Mouse (Mus musculus) heart, embryonic 11.5 days (tissue): ENCODE results near the gene Tango6. TPM values are rescaled to one million over a fixed set of nuclear protein-coding genes. Genes with fewer than 3 reads are reported as not detected.

Experiments
- ATAC-seq: fragments of 200-750 bp; cut with Nextera tagmentation; replicated peaks from 2 replicates; pipeline ENCODE4 v1.8.0; 2017; ENCODE audit warnings: moderate library complexity; ENCODE audit not compliant: insufficient number of reproducible peaks, low FRiP score, low TSS enrichment
- H3K27ac ChIP-seq: fragments of 300-500 bp; sonication (generic); 2 replicates; pipeline ENCODE4 v1.5.1; 2014; ENCODE audit warnings: mild to moderate bottlenecking, low read depth, low read length
- H3K27me3 ChIP-seq: fragments of 300-500 bp; sonication (generic); 2 replicates; pipeline ENCODE4 v1.6.1; 2014; ENCODE audit warnings: mild to moderate bottlenecking, low read length, mixed read lengths; ENCODE audit not compliant: control insufficient read depth, insufficient read depth
- H3K36me3 ChIP-seq: fragments of 300-500 bp; sonication (generic); 2 replicates; pipeline ENCODE4 v1.6.1; 2014; ENCODE audit warnings: mild to moderate bottlenecking, low read length, moderate library complexity, mixed read lengths; ENCODE audit not compliant: control insufficient read depth, insufficient read depth
- H3K4me1 ChIP-seq: fragments of 300-500 bp; sonication (generic); 2 replicates; pipeline ENCODE4 v1.6.1; 2014; ENCODE audit warnings: low read length; ENCODE audit not compliant: control insufficient read depth, insufficient read depth
- H3K4me2 ChIP-seq: fragments of 300-500 bp; sonication (generic); 2 replicates; pipeline ENCODE4 v1.6.1; 2014; ENCODE audit warnings: mild to moderate bottlenecking, moderate library complexity
- H3K4me3 ChIP-seq: fragments of 300-500 bp; sonication (generic); 2 replicates; pipeline ENCODE4 v1.5.1; 2014; ENCODE audit warnings: low read depth, low read length
- H3K9ac ChIP-seq: fragments of 300-500 bp; sonication (generic); 2 replicates; pipeline ENCODE4 v1.6.1; 2014; ENCODE audit warnings: mild to moderate bottlenecking, low read depth, low read length, moderate library complexity
- H3K9me3 ChIP-seq: fragments of 300-500 bp; sonication (generic); replicated peaks from 2 replicates; pipeline ENCODE4 v1.6.1; 2016; ENCODE audit warnings: low read length; ENCODE audit not compliant: control insufficient read depth
- WGBS: fragments of 180-500 bp; shearing (Covaris S2); extraction: QIAGEN DNeasy Blood & Tissue Kit; methylation state at CpG from one replicate; pipeline ENCODE4 v1.1.7; 2014; ENCODE audit not compliant: insufficient replicate concordance; 5-methylcytosine and 5-hydroxymethylcytosine counted together
- polyA plus RNA-seq: library from polyadenylated mRNA; unstranded; fragments of >200 nt; fragmentation: Nextera tagmentation; extraction: Ambion mirVana; gene quantifications from 2 replicates; pipeline ENCODE4 v1.2.1, GENCODE M21; 2014

The Tango6 gene
- 5.1 and 5.9 TPM in 2 replicates for polyA plus RNA-seq

DNA sequence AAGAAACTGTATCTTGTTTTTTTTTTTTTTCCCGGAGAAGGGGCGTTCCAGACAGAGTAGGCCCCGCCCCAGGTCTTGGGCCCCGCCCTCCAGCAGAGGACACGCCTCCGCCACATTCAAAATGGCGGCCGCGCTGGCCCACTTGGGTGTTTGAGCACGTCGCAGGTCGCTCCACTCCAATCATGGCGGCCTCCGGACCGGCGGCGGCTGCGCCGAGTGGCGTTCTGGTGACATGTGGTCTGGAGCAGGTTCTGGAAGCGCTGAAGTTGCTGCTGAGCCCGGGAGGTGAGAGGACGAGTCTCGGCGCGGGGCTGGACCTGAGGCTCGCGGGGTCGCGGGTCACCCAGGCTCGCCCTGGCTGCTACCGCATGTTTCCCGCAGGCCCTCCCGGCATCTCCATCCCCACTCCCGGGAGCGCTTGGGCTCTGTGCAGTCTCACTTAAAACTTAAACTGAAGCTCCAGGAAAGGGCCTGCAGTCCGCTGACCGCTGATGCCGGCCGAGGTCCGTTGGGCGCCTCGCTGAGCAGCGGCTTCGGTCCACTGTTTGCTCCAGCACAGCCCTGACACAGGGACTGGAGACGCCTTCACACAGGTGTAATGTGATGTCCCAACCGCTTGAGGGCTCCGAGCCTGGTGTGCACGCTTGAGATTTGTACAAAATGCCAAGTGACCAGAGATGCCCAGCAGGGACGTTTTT lies at the start of gene Tango6:
Gene Tango6 (plus strand): TSS at position 98 of the 698 bp plus-strand sequence.
- Histone ChIP-seq H3K36me3 (no peaks in the 10 kb centered on the region), H3K9me3 (no peaks in the 10 kb centered on the region), H3K27me3 (no peaks in the 10 kb centered on the region), H3K4me1 (no peaks in the 10 kb centered on the region), H3K9ac (peak within 1 kb of the TSS; percentile 83), H3K27ac (peak within 1 kb of the TSS; percentile 91), H3K4me3 (peak within 1 kb of the TSS; percentile 63), H3K4me2 (peak within 1 kb of the TSS; percentile 60)
- ATAC-seq = peak; percentile 95
- under 1% methylated on average over 50 of the region's 50 CpGs for WGBS

DNA sequence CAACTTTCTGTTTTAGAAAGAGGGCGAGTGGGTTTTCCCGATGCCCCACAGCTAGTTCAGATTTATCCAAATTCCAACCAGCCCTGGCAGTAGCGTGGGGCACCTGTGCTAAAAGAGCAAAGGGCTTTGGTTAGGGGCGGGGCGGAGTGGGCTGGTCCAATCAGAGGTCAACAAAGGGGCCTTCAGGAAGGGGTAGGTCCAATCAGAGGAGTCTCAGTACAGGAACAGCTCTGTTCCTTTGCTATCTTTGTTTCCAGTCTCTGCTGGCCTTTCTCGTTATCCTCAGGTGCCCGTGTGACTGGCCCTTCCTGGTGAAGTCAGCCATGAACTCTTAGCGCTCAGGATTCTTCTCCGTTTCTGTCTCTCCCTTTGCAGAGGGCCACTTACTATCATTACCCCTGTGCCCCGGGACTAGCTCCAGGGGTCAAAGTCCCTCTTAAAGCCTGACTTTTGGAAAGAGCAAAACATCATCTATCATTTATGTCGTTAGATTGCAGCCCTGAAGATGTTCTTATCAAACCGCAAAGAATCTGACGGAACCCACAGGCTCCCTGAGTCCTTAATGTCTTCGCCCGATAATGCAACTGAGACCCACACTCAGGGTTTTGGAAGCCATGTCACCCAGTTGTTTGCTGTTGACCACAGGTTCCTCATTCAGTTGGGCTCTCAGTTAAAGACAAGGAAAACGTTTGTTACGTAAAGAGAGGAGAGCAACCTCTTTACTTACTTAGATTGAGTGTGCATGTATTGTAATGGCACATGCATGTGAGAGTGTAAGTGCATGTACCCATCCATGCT lies 49.3 kb upstream of the Tango6 start:
- Histone ChIP-seq H3K4me2 (no peak overlapping the region), H3K4me1 (no peaks in the 10 kb centered on the region), H3K9ac (no peak overlapping the region), H3K27me3 (peaks cover 2% of the 10 kb centered on the region; the same call in 1 of the 2 replicates), H3K9me3 (no peaks in the 10 kb centered on the region), H3K4me3 (no peak overlapping the region), H3K27ac (no peak overlapping the region), H3K36me3 (no peaks in the 10 kb centered on the region)
- 64% methylated on average over 17 of the region's 17 CpGs for WGBS
- no peak for ATAC-seq

DNA sequence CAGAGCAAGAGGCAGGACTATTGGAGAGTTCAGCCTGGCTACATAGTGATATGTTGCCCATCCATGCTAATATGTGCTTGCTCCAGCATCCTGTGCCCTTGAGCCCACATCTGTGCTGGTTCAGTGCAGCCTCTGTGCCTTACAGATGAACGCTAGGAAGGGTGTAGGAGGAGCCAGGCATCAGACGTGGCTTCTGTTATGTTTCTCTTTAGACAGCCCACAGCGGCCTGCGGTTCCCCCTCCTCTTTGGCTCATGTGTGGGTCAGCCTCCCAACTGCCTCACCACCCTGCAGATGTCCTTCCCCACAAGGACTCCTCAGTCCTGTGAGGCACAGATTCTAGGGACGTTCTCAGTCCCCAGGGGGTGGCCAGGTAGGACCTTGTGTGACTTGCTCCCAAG lies 47.6 kb upstream of the Tango6 start:
- WGBS = 18% methylated on average over 5 of the region's 5 CpGs
- Histone ChIP-seq H3K4me3 (no peak overlapping the region), H3K4me2 (no peak overlapping the region)

DNA sequence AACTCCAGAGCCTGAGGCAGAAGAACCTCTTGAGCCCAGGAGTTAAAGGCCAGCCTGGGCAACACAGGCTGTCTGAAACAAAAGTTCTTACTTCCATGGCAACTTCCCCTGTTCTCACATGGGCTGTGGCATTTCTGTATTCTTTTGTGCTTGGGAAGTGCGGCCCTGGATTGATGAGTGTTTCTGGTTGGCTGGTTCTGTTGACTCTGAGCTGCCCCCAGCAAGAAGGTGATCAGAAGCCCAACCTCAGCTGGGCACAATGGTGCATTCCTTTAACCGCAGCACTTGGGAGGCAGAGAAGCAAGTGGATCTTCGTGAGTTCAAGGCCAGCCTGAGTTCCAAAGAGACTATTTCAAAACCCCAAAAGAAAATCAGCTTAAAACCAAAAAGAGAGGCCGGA lies 45.4 kb upstream of the Tango6 start:
- Histone ChIP-seq H3K27ac (no peak overlapping the region), H3K4me1 (no peaks in the 10 kb centered on the region), H3K9ac (no peak overlapping the region), H3K36me3 (no peaks in the 10 kb centered on the region), H3K9me3 (no peaks in the 10 kb centered on the region), H3K27me3 (peaks cover 2% of the 10 kb centered on the region; the same call in 1 of the 2 replicates), H3K4me3 (no peak overlapping the region), H3K4me2 (no peak overlapping the region)
- no peak for ATAC-seq
- WGBS = 83% methylated on average over 4 of the region's 4 CpGs

More for the DNA sequence above, 47.6 kb upstream of the Tango6 start:
- H3K27me3 ChIP-seq = peaks cover 2% of the 10 kb centered on the region; the same call in 1 of the 2 replicates
- H3K36me3 ChIP-seq = no peaks in the 10 kb centered on the region
- no peak overlapping the region for H3K27ac ChIP-seq
- H3K9ac ChIP-seq = no peak overlapping the region
- no peaks in the 10 kb centered on the region for H3K4me1 ChIP-seq
- ATAC-seq = no peak
- H3K9me3 ChIP-seq = no peaks in the 10 kb centered on the region

DNA sequence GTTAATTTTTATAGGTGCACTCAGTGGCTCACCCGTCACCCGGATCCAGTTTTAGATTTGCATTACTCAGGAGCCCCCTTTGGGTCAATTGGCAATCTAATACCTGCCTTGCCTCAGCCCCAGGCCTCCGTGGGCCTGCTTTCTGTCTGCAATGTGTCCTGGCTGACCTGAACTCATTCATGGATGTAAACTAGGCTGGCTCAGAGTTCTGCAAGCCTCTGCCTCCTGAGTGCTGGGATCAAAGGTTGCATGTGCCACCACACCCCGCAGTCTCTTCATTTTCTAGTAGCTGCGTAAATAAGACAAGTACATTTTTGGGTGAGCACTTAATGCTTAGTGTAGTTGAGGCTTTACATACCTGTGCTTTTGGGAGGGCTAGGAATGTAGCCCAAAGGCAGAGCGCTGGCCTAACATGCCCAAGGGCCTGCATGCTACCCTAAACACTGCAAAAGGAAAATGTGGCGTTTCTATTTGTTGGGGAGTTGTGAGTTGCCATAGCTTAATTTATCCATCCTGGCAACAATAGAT lies 44.0 kb upstream of the Tango6 start:
- Histone ChIP-seq H3K4me1 (no peaks in the 10 kb centered on the region), H3K4me2 (no peak overlapping the region), H3K9ac (no peak overlapping the region), H3K9me3 (no peaks in the 10 kb centered on the region), H3K4me3 (no peak overlapping the region), H3K36me3 (no peaks in the 10 kb centered on the region), H3K27ac (no peak overlapping the region), H3K27me3 (peaks cover under 1% of the 10 kb centered on the region; the same call in 1 of the 2 replicates)
- no peak for ATAC-seq
- 86% methylated on average over 7 of the region's 7 CpGs for WGBS

DNA sequence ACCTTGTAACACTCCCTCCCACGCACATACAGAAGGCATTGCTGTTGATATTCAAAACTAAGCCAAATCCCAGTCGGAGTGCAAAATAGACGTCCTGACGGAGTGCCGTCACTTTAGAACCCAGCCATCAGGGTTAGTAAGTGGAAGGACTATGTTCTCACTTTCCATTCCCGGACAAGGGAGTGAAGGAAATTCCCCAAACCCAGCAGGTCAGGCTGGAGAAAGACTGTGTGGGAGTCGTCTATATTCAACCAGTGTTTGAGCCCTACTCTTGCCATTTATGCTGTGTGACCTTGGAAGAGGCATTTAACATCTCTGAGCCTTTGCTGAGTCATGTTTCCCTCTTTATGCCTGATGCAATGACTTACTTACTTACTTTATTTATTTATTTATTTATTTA lies 42.7 kb upstream of the Tango6 start:
- 63% methylated on average over 7 of the region's 7 CpGs for WGBS
- H3K4me1 ChIP-seq = no peaks in the 10 kb centered on the region
- H3K9ac ChIP-seq = no peak overlapping the region
- no peak for ATAC-seq
- no peaks in the 10 kb centered on the region for H3K9me3 ChIP-seq
- no peak overlapping the region for H3K4me3 ChIP-seq
- no peak overlapping the region for H3K4me2 ChIP-seq
- H3K27ac ChIP-seq = no peak overlapping the region
- H3K36me3 ChIP-seq = no peaks in the 10 kb centered on the region
- no peaks in the 10 kb centered on the region for H3K27me3 ChIP-seq

DNA sequence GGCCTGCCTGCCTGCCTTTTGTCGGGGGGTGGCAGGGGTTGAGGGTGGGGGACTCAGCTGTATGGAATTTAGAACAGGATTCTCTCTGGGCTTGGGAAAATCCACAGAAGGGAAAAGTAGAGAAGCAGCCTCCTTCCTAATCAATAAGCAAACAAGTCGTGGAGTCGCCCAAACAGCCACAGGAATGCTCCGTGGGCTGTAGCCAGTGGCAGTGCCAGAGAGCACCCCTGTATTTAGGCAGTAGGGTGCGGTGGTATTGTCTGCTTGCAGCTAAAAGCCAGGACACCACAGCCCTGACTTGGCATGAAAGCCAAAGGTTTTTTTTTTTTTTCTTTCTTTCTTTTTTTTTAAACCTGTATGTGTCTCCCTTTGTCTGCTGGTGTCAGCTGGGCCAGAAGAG lies 41.9 kb upstream of the Tango6 start:
- no peaks in the 10 kb centered on the region for H3K27me3 ChIP-seq
- no peaks in the 10 kb centered on the region for H3K9me3 ChIP-seq
- no peak overlapping the region for H3K9ac ChIP-seq
- no peak overlapping the region for H3K4me3 ChIP-seq
- 62% methylated on average over 5 of the region's 5 CpGs for WGBS
- no peak for ATAC-seq
- H3K36me3 ChIP-seq = no peaks in the 10 kb centered on the region
- H3K4me1 ChIP-seq = no peaks in the 10 kb centered on the region
- no peak overlapping the region for H3K4me2 ChIP-seq
- H3K27ac ChIP-seq = no peak overlapping the region

DNA sequence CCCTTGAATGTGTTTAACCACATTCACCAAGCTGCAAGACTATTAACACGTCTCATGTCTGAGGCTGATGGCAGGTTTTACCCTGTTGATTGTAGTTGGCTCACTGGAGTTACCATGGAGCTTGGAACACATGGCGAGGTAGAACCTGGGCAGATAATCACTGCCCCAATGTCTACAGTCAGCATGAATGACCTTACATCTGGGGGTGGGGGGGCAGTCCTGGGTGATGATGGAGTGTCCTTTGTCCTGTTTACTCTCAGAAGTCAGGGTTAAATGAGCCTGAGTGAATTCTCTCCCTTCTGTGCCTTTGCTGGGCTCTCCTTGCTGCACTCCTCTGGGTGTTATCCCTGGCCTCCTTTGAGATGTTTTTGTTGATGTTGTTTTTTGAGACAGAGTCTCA lies 40.7 kb upstream of the Tango6 start:
- no peak overlapping the region for H3K4me3 ChIP-seq
- H3K9me3 ChIP-seq = no peaks in the 10 kb centered on the region
- no peaks in the 10 kb centered on the region for H3K36me3 ChIP-seq
- no peak overlapping the region for H3K4me2 ChIP-seq
- H3K27me3 ChIP-seq = no peaks in the 10 kb centered on the region
- ATAC-seq = no peak
- WGBS = 65% methylated on average over 2 of the region's 2 CpGs
- H3K9ac ChIP-seq = no peak overlapping the region
- no peaks in the 10 kb centered on the region for H3K4me1 ChIP-seq
- H3K27ac ChIP-seq = no peak overlapping the region
